In genomic region chr5:73490596-73491073, GRCm38 (mm10) we compare ENCODE assay signal across 8 mouse cellular contexts. TPM values are rescaled to one million over a fixed set of nuclear protein-coding genes. Genes with fewer than 3 reads are reported as not detected.
DNase-seq lines count a peak whose midpoint lies in the region; ATAC-seq and TF ChIP-seq lines count a peak whose summit lies in the region.

No protein-coding gene starts in this region.

- TF ChIP-seq CTCF in Patski (IDR thresholded peaks at IDR 0.05): no peak

- H3K36me3 ChIP-seq in hindbrain, embryonic 13.5 days: no peaks in the 10 kb centered on the region

- CTCF ChIA-PET in Patski (lab: Charles Lee): interaction anchor here (0.8 kb wide), 1 partner anchor 49 kb away, joined by 4 read pairs; no protein-coding TSS in a partner anchor

- WGBS in hindbrain, embryonic 13.5 days: under 1% methylated on average over 36 of the region's 37 CpGs

- no peaks in the 10 kb centered on the region for H3K9me3 ChIP-seq in hindbrain, embryonic 13.5 days

- POLR2A ChIA-PET in Patski (lab: Charles Lee): interaction anchor here (0.7 to 1.3 kb wide), 3 partner anchors 15 to 28 kb away, joined by 3 to 4 read pairs (median 3); no protein-coding TSS in a partner anchor

- peak overlapping the region; percentile 87 for H3K9ac ChIP-seq in hindbrain, embryonic 13.5 days

- in situ Hi-C loops in Patski (cut with MboI; ENCODE audit: low pct_unique_long_range_greater_than_20kb): no loop called here

- H3K4me1 ChIP-seq in hindbrain, embryonic 13.5 days (replicated peaks): peaks cover 33% of the 10 kb centered on the region

- peak overlapping the region; percentile 88 for H3K4me3 ChIP-seq in hindbrain, embryonic 13.5 days

- H3K27me3 ChIP-seq in Patski: no peaks in the 10 kb centered on the region
- no peaks in the 10 kb centered on the region for H3K27me3 ChIP-seq in hindbrain, embryonic 13.5 days

- H3K4me2 ChIP-seq in hindbrain, embryonic 13.5 days: peak overlapping the region; percentile 85

- H3K27ac ChIP-seq in hindbrain, embryonic 13.5 days: peak overlapping the region; percentile 97

- peak; percentile 97 for ATAC-seq in Patski
- ATAC-seq in hindbrain, embryonic 13.5 days (ENCODE audit: low FRiP score): peak; percentile 95

- peak; percentile 98 for DNase-seq in Patski (ENCODE audit: low read depth, low spot score)
- DNase-seq in cerebellum, postnatal 14 days: peak; percentile 99 to 100
- peak; percentile 99 to 100 for DNase-seq in frontal cortex, postnatal 14 days (ENCODE audit: low spot score in 2 of 2)
- peak; percentile 93 to 94 for DNase-seq in layer of hippocampus, postnatal 25 days (ENCODE audit: extremely low spot score in 1 of 2, low spot score in 1 of 2)
- peak; percentile 100 for DNase-seq in lung, postnatal 25 days (ENCODE audit: low spot score)
- peak; percentile 99 for DNase-seq in retina, embryonic 14.5 days (ENCODE audit: low spot score)
- DNase-seq in thymus, postnatal 4 days: peak; percentile 99

RNA-seq across cellular contexts. Expression of gene Dcun1d4, which starts 9.8 kb away (rescaled TPM):
- 40.2 TPM for polyA plus RNA-seq in Patski (2021)
- 53.0 and 59.4 TPM in 2 replicates for polyA plus RNA-seq in hindbrain, embryonic 13.5 days (2015; fragmentation: Nextera tagmentation; extraction: Ambion mirVana)
- 100 to 1,000 TPM; 114 to 122 TPM for total RNA-seq in layer of hippocampus, postnatal 25 days (2021)

Comparison
In these comparisons a context has a peak if more than half of its experiments do, and no peak if none do; other contexts are left out.
1. Peak in every context shown above with its lines: DNase-seq, ATAC-seq, H3K4me3 ChIP-seq and H3K27ac ChIP-seq.